Mouse (Mus musculus): Measurements from ENCODE around the gene Tyrobp.

The Tyrobp gene

DNA sequence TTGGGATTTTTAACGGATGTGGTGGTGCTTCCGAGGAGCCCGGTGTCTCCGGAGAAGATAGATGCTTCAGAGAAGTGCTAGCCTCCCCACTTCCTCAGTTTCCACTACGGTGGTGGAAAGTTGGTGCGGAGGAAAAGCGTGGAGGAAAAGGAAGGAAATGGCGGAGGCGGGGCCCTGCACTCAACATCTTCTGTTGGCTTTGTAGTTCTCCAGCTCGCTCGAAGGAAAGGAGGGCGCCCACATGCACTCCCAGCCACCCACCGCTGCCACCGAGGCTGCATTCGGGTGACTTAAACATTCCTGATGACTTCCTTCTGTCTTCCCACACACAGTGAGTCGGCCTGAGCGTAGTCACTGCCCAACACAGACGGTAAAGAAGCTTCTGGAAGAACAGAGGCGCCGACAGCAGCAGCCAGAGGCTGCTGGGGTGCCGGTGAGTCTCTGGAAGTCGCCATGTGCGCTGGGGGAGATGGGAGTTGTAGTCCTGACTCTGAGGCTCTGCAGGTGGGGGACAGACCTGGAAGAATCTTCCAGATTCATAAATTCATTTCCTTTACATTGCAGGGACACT, 9.6 kb downstream of the Tyrobp start:
- no peak for DNase-seq (ENCODE audit: extremely low spot score)

GRCm38 (mm10) chr7:30429327-30429726, 15.8 kb downstream of the Tyrobp start:
- DNase-seq (ENCODE audit: extremely low spot score), result no peak

- no peak for DNase-seq (ENCODE audit: extremely low spot score)
Measured at GRCm38 (mm10) chr7:30430191-30430590, 16.6 kb downstream of the Tyrobp start.

- DNase-seq (ENCODE audit: extremely low spot score), result no peak
Measured at GRCm38 (mm10) chr7:30431793-30432192, 18.2 kb downstream of the Tyrobp start.

DNA sequence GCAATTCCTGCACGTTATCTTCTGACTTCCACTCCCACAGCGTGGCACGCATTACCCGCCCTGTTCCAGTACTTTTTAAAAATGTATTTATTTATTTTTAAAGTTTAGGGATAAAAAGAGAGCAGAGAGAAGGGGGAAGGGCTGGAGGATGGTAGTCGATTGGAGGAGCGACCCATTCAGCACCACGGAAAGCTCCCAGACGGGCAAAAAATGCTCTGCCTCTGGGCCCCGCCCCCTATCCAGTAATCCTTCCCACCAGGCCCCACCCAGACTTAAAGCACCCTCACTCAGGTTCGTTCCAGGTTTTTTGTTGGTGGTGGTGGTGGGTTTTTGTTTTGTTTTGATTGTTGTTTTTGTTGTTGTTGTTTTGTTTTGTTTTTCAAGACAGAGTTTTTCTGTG, 20.7 kb downstream of the Tyrobp start:
- DNase-seq (ENCODE audit: extremely low spot score), result peak; percentile 57

DNA sequence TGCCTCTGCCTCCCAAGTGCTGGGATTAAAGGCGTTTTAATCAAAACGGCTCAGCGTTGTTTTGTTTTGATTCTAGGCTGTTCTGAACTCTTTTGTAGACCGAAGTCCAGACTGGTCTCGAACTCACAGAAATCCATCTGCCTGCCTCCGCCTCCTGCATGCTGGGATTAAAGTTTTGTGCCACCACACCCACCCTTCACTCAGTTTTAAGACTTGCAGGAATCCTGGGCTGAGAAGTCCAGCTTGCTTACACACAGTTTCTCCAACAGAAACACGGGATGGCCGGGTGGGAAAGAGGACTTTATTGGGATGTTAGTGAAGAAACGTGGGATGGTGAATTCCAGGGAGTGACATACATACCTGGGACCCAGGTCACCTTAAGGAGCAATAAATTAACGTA, 21.1 kb downstream of the Tyrobp start:
- DNase-seq (ENCODE audit: extremely low spot score), result no peak

DNA sequence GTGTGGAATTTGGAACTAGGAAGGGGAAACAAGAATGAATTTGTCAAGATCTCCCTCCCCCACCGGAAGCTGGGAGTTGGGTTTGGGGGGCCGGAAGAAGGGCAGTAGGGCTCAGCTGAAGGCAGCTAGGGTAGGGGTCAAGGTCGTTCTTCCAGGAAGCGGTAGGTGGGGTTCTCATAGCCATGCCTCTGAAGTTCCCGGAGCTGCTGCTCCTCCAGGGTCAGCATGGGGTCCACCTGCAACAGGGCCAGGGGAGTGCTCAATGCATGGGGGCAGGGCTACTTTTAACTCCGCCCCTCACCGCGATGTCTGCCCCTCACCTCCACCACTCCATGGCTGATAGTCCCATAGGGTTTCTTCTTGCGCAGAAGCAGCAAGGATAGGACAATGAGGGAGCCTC, 21.6 kb downstream of the Tyrobp start:
- DNase-seq (ENCODE audit: extremely low spot score), result no peak

GRCm38 (mm10) chr7:30436879-30437278, 23.3 kb downstream of the Tyrobp start:
- no peak for DNase-seq (ENCODE audit: extremely low spot score)

GRCm38 (mm10) chr7:30439734-30440133, 26.2 kb downstream of the Tyrobp start:
- DNase-seq (ENCODE audit: extremely low spot score), result no peak

- DNase-seq (ENCODE audit: extremely low spot score), result no peak
Measured at GRCm38 (mm10) chr7:30440697-30441096, 27.1 kb downstream of the Tyrobp start.

GRCm38 (mm10) chr7:30443696-30444095, 30.1 kb downstream of the Tyrobp start:
- DNase-seq (ENCODE audit: extremely low spot score), result no peak

GRCm38 (mm10) chr7:30444154-30444970, 30.8 kb downstream of the Tyrobp start:
- peak; percentile 53 for DNase-seq (ENCODE audit: extremely low spot score)

DNA sequence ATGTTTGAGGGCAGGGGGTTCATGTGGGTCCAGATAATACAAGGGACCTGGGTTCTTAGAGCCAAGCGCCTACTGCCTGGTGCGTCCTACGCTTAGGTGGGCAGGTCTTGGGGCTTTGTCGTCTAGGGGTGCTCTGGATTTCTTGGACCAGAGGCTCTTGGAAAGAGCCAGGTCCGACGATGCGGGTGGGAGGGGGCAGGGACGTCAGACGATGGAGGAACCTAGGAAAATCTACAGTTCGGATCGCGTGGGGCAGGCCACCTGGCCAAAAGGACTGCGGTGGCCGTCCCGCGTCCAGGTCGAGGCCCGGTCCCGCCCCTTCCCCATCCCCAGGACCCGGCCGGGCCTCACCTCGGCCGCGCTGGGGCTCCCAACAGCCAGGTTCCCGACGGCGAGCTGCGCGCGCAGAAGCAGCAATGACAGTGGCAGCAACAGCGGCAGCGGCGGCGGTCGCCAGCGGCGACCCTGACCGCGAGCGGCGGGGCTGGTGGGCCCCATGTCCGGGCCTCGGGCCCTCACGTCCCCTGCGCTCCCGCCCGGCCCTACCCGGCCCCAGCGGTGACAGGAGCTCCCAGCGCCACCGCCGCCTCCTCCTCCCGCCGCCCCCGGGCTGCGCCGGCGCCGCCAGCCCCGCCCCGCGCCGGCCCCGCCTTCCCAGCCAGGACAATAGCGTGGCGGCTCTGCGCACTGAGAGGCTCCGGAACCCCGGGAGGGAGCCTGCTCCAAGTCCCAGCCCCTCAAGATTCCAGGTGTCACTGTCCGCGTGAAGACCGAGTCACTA, 31.6 kb downstream of the Tyrobp start, which contains the start of gene Aplp1:
Gene Aplp1 (minus strand): TSS at position 565 of the 781 bp plus-strand sequence.
- peak; percentile 67 for DNase-seq (ENCODE audit: extremely low spot score)

DNA sequence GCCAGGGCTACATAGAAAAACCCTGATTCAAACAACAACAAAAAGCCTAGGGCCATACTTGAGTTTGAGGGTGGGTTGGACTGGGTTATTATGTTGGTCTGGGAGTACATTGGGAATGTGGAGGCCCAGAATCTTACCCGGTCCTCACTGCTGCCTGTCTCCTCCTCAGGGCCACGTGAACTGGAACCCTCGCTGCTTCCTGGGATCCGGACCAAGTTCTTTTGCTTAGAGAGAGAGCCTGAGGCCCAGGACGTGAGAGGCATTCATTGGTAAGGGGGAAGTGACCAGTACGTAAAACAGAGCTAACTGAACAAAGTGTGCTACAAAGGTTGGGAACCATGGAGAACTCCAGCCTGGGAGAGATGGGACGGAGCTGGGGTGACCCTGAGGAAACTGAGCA, 36.7 kb downstream of the Tyrobp start:
- DNase-seq (ENCODE audit: extremely low spot score), result no peak

DNA sequence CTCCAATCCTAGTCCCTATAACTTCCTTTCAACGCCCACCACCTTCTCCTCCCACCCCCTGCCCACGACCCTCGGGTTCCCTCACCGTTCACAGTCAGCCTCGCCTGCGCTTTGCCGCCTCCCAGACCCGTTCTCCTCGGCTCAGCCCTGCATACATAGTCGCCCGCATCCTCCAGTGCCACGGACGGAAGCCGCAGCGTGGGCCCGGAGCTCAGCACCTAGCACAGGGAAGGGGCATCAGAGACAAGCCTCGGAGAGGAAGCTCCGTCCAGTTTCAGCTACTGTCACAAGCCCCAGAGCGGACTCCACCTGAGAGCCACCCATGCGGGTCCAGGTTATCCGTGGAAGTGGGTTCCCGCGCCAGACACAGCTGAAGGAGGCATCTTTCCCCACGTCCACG, 39.8 kb downstream of the Tyrobp start:
- no peak for DNase-seq (ENCODE audit: extremely low spot score)

DNA sequence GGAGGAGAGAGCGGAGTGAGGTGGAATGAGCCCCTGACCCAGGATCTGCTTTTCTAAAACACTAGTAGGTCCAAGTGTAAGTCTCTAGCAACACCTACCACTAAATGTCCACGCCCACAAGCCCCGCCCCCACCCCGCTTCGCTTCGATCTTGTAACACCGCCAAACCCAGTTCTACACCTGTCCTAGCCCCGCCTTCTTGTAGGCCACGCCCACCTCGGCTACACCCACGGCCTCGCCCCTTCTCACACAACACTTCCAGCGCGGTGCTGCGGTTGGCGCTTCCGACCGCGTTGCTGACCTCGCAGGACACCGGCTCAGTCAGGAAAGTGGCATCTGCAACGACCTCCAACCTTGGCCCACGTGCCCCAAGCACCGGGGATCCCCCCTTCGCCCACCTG, 40.2 kb downstream of the Tyrobp start:
- no peak for DNase-seq (ENCODE audit: extremely low spot score)

DNA sequence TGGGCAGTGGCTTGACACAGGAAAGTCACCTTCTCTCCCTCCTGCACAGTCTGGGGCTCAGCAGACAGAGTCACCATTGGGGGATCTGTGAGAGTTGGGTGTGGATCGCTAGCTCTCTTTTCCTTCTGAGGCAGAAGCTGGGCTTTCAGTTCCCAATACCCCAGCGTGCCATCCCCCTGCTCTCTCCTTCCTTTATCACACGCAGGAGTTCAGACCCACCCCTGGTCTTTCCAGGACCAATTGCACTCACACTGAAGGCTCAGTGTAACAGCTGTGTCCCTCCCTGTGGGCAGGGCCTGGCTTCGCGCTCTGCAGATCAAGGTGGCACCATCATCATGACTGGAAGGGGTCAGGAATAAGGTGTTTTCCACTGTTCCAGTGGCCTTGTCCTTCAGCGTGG, 40.7 kb downstream of the Tyrobp start:
- no peak for DNase-seq (ENCODE audit: extremely low spot score)

GRCm38 (mm10) chr7:30456487-30456886, 42.9 kb downstream of the Tyrobp start:
- DNase-seq (ENCODE audit: extremely low spot score), result no peak

GRCm38 (mm10) chr7:30456911-30457628, 43.5 kb downstream of the Tyrobp start:
- DNase-seq (ENCODE audit: extremely low spot score), result no peak

GRCm38 (mm10) chr7:30457629-30458330, 44.2 kb downstream of the Tyrobp start, which contains the start of the genes Kirrel2 and Nphs1:
Gene Kirrel2, minus strand, starts transcription at chr7:30457690.
Gene Nphs1, plus strand, starts transcription at chr7:30458315.
- peak; percentile 48 for DNase-seq (ENCODE audit: extremely low spot score)

- DNase-seq (ENCODE audit: extremely low spot score), result no peak
Measured at GRCm38 (mm10) chr7:30459484-30459883, 45.9 kb downstream of the Tyrobp start.

All from embryo, embryonic 9.5 days (tissue).